Mouse (Mus musculus) erythroblast, embryonic 14.5 days (primary cell): ENCODE data around the gene Tmem132c.

ENCODE experiments used
- GATA1 ChIP-seq: IDR thresholded peaks from 2 replicates; pipeline ENCODE4 v1.6.1; 2012; ENCODE audit warnings: low read length, inconsistent platforms, mixed read lengths
- TAL1 ChIP-seq: IDR thresholded peaks from 3 replicates; pipeline ENCODE4 v1.6.1; 2012; ENCODE audit warnings: low read length, inconsistent platforms, mixed read lengths

DNA sequence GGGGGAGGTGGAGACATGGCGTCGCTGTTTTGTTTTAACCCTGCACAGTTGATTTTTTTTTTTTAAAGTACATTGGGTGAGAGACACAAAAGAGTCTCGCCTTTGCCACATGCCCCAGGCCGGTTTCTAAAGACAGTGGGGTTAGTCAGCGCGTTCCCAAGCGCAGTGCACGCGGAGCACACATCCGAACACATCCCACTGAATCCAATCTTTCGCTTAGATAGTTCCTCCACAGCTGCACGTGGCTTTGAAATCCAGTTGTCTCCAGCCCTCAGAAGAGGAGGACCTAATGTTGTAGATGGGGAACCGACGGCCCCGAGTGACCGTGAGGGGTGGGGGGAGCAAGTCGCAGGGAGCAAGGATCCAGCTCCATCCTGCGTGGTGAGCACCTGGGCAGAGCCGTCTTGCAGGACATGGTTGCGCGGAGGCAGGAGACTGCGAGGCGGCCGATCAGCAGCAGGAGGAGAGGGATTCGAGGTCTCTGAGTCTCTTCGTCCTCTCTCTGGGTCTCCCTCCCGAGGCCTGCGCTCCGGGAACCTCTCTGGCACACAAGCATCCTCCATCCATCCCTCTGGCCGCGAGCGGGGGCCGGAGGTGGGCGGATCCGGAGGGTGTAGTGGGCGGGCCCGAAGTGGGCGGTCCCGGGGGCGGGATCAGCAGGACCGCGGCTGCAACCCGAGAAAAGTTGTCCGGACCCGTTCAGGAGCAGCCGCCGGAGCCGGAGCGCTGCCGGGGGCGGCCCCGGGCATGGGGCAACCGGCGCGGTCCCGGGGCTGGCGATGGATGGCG is at the start of gene Tmem132c:
- TF ChIP-seq GATA1 (no peak), TAL1 (no peak)
